Mouse (Mus musculus): ENCODE results near the gene Megf11.

- no peak for TF ChIP-seq EP300 (IDR thresholded peaks at IDR 0.05; ENCODE audit: insufficient read depth, low read depth, low read length)
- no peak for TF ChIP-seq POLR2A (IDR thresholded peaks at IDR 0.05; ENCODE audit: insufficient read depth, low read length)
- no peak for TF ChIP-seq CTCF (IDR thresholded peaks at IDR 0.05; ENCODE audit: low read depth, low read length)
These were observed 313.2 kb downstream of the Megf11 start for GRCm38 (mm10) chr9:64698586-64698985.
